Mouse (Mus musculus): ENCODE data around the gene Nup98. TPM values are rescaled to one million over a fixed set of nuclear protein-coding genes. Genes with fewer than 3 reads are reported as not detected.

Gene Nup98
- polyA plus RNA-seq, 1 experiment: 11.7 TPM

GRCm38 (mm10) chr7:102082816-102083215 is 127.2 kb downstream of the Nup98 start, which contains the start of gene Trpc2:
Trpc2 (plus strand) TSS chr7:102083116.
- WGBS: 71% methylated on average over 5 of the region's 5 CpGs
- no peak for DNase-seq (ENCODE audit: low read depth, low spot score)

DNA sequence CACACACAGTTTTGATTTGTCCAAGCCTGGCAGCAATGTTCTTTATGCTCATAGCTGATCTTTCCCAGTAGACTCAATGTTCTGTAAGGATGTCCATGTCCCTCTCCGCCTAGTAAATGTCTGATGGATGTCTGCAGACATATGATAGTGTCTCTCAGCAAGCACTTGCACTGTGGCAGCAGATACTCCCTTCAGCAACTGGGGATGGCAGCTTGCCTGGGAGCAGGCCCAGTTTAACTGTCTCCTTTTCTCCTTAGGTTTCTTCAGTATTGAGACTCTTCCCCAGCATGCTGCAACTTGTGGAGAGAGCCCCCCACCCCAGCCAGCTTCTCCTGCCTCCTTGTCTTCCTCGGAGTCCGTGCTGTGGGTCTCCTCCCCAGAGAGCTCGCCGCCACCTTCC is 128.2 kb downstream of the Nup98 start:
- WGBS: over 99% methylated on average over 5 of the region's 5 CpGs
- DNase-seq (ENCODE audit: low read depth, low spot score): no peak

DNA sequence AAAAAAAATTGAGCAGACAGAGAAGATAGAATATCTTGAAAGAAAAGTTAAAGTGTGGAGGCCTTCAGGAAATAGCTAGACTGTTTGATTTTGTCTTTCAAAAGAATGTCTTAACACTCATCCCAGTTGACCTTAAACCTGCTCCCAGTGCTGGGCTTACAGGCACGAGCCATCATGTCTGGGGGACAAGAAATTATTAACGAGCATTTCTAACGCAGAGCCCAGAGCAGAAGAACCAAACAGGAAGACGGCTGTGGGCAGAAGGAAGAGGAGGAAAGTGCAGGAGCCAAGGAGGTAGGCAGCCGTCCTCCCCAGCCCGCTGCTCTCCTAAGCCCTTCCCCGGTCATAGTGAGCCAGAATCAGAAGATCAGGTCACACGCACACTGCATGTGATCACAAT is 129.7 kb downstream of the Nup98 start:
- 85% methylated on average over 8 of the region's 8 CpGs for WGBS
- DNase-seq (ENCODE audit: low read depth, low spot score): no peak

GRCm38 (mm10) chr7:102078517-102078916 is 131.5 kb downstream of the Nup98 start:
- no peak for DNase-seq (ENCODE audit: low read depth, low spot score)

DNA sequence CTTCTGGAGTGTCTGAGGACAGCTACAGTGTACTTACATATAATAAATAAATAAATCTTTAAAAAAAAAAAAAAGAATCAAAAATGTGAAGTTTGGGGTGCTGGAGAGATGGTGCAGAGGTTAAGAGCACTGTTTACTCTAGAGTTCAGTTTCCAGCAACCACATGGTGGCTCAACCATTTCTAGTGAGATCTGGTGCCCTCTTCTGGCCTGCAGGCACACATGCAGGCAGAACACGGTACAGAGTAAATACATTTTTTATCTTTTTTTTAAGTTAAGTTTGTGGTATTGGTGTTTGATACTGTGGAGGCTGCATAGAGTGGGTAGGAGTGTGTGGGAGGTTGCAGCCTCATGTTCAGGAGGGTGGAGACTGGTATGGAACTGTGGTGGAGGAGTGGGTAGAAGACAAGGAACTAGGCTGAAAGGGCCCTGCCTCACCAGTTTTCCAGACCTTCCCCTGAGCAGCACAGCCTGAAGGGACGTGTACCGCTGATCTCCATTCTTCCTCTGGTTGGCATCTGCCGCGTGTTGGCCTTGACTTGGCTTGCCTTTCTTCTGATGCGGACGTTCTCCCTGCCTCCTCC is 133.2 kb downstream of the Nup98 start:
- DNase-seq (ENCODE audit: low read depth, low spot score): no peak
- 82% methylated on average over 7 of the region's 7 CpGs for WGBS

More at GRCm38 (mm10) chr7:102078517-102078916, 131.5 kb downstream of the Nup98 start:
- WGBS: 69% methylated on average over 7 of the region's 7 CpGs

Other genes with a start within 250 kb of the Nup98 start
- gene Il18bp, start 191.5 kb downstream of the Nup98 start, polyA plus RNA-seq (2012; rRNA removed): 25.7 and 49.6 TPM in 2 replicates
- 39.9 and 70.6 TPM in 2 replicates for gene Rnf121, start 144.7 kb downstream of the Nup98 start, polyA plus RNA-seq (2012; rRNA removed)
- 14.3 and 14.4 TPM in 2 replicates for gene Xndc1, start 144.7 kb downstream of the Nup98 start, polyA plus RNA-seq (2012; rRNA removed)
- 1.5 and 2.2 TPM in 2 replicates for gene Xntrpc, start 144.5 kb downstream of the Nup98 start, polyA plus RNA-seq (2012; rRNA removed)
- gene Trpc2, start 127.1 kb downstream of the Nup98 start, polyA plus RNA-seq (2012; rRNA removed): not detected in 2 replicates
- 0.09 TPM in 1 of 2 replicates, not detected in the other for gene Art1, start 108.4 kb downstream of the Nup98 start, polyA plus RNA-seq (2012; rRNA removed)
- gene Art5, start 100.7 kb downstream of the Nup98 start, polyA plus RNA-seq (2012; rRNA removed): 0.24 and 0.29 TPM in 2 replicates
- 0.26 and 0.60 TPM in 2 replicates for gene Chrna10, start 93.3 kb downstream of the Nup98 start, polyA plus RNA-seq (2012; rRNA removed)
- 48.3 and 64.8 TPM in 2 replicates for gene Pgap2, start within 50 bp of the Nup98 start, polyA plus RNA-seq (2012; rRNA removed)
- gene Rhog, start 45.9 kb upstream of the Nup98 start, polyA plus RNA-seq (2012; rRNA removed): 104 and 114 TPM in 2 replicates
- gene Stim1, start 57.6 kb upstream of the Nup98 start, polyA plus RNA-seq (2012; rRNA removed): 21.6 and 25.3 TPM in 2 replicates
- 12.2 and 16.9 TPM in 2 replicates for gene Rrm1, start 231.5 kb upstream of the Nup98 start, polyA plus RNA-seq (2012; rRNA removed)